Mouse (Mus musculus) CH12.LX (cell line): ENCODE data around the gene Pex12.

ENCODE experiments used
- HCFC1 ChIP-seq: IDR thresholded peaks from 2 replicates; pipeline ENCODE4 v1.6.1; 2012; ENCODE audit warnings: low read depth, mild to moderate bottlenecking, inconsistent platforms, low read length, improper control_type of control experiment
- POLR2A ChIP-seq: IDR thresholded peaks from 2 replicates; pipeline ENCODE4 v1.6.1; 2011; ENCODE audit warnings: low read depth, mild to moderate bottlenecking, improper control_type of control experiment, low read length

- TF ChIP-seq HCFC1 (no peak), POLR2A (no peak)
Measured at GRCm38 (mm10) chr11:83285627-83286026, 16.8 kb downstream of the Pex12 start.
